Mouse (Mus musculus): Measurements from ENCODE around the gene Zfp92. TPM values are rescaled to one million over a fixed set of nuclear protein-coding genes. Genes with fewer than 3 reads are reported as not detected.
"Not testable (repeated sequence)": the region's sequence is repeated elsewhere in the genome, so short reads cannot be mapped to it uniquely, and the experiment has no call there.

The Zfp92 gene
- polyA plus RNA-seq (2016; fragmentation: Nextera tagmentation; extraction: Ambion mirVana): 0.10 and 0.17 TPM in 2 replicates

- Histone ChIP-seq H3K9me3 (no peaks in the 10 kb centered on the region), H3K27me3 (ENCODE audit: insufficient read depth, poor library complexity, severe bottlenecking) (peaks cover 22% of the 10 kb centered on the region), H3K4me1 (replicated peaks) (0 out of 2 replicates have a peak, but pooled peaks cover 5% of the 10 kb centered on the region), H3K36me3 (no peaks in the 10 kb centered on the region), H3K27ac (no peak within 1 kb of the TSS), H3K4me3 (peak within 1 kb of the TSS; percentile 41)
- 23% methylated on average over 20 of the region's 20 CpGs for WGBS
- peak; percentile 5 for DNase-seq (ENCODE audit: low spot score)
These were observed at the start of gene Zfp92 for GRCm38 (mm10) chrX:73410880-73411517. Zfp92 (plus strand) TSS chrX:73411096.

GRCm38 (mm10) chrX:73363291-73363690, 47.6 kb upstream of the Zfp92 start:
- no peak for DNase-seq (ENCODE audit: low spot score)
- H3K9me3 ChIP-seq: no peaks in the 10 kb centered on the region

GRCm38 (mm10) chrX:73384419-73384818, 26.5 kb upstream of the Zfp92 start:
- no peak for DNase-seq (ENCODE audit: low spot score)
- no peaks in the 10 kb centered on the region for H3K36me3 ChIP-seq
- H3K27ac ChIP-seq: no peak overlapping the region
- no peaks in the 10 kb centered on the region for H3K9me3 ChIP-seq
- no peaks in the 10 kb centered on the region for H3K27me3 ChIP-seq (ENCODE audit: insufficient read depth, poor library complexity, severe bottlenecking)
- WGBS: 81% methylated on average over 6 of the region's 6 CpGs
- no peaks in the 10 kb centered on the region for H3K4me1 ChIP-seq (replicated peaks)
- H3K4me3 ChIP-seq: no peak overlapping the region

More at GRCm38 (mm10) chrX:73363291-73363690, 47.6 kb upstream of the Zfp92 start:
- no peaks in the 10 kb centered on the region for H3K27me3 ChIP-seq (ENCODE audit: insufficient read depth, poor library complexity, severe bottlenecking)
- peaks cover 8% of the 10 kb centered on the region for H3K36me3 ChIP-seq
- H3K4me1 ChIP-seq (replicated peaks): no peaks in the 10 kb centered on the region
- H3K27ac ChIP-seq: no peak overlapping the region
- H3K4me3 ChIP-seq: no peak overlapping the region

- no peak for DNase-seq (ENCODE audit: low spot score)
- Histone ChIP-seq H3K9me3 (no peaks in the 10 kb centered on the region), H3K36me3 (no peaks in the 10 kb centered on the region), H3K27ac (no peak overlapping the region), H3K4me3 (no peak overlapping the region), H3K4me1 (replicated peaks) (no peaks in the 10 kb centered on the region), H3K27me3 (ENCODE audit: insufficient read depth, poor library complexity, severe bottlenecking) (no peaks in the 10 kb centered on the region)
- 44% methylated on average over 1 of the region's 1 CpGs for WGBS
These were observed 26.0 kb upstream of the Zfp92 start for GRCm38 (mm10) chrX:73384924-73385323.

- 0 out of 2 replicates have a peak, but pooled peaks cover 6% of the 10 kb centered on the region for H3K27me3 ChIP-seq (ENCODE audit: insufficient read depth, poor library complexity, severe bottlenecking)
- H3K4me1 ChIP-seq (replicated peaks): no peaks in the 10 kb centered on the region
- H3K9me3 ChIP-seq: no peaks in the 10 kb centered on the region
- 83% methylated on average over 4 of the region's 4 CpGs for WGBS
- H3K27ac ChIP-seq: no peak overlapping the region
- DNase-seq (ENCODE audit: low spot score): no peak
- no peaks in the 10 kb centered on the region for H3K36me3 ChIP-seq
- H3K4me3 ChIP-seq: no peak overlapping the region
These were observed 19.4 kb upstream of the Zfp92 start for GRCm38 (mm10) chrX:73391481-73391880.

- H3K9me3 ChIP-seq: no peaks in the 10 kb centered on the region
- H3K4me3 ChIP-seq: no peak overlapping the region
- no peak overlapping the region for H3K27ac ChIP-seq
- 92% methylated on average over 1 of the region's 1 CpGs for WGBS
- no peaks in the 10 kb centered on the region for H3K36me3 ChIP-seq
- DNase-seq (ENCODE audit: low spot score): no peak
- no peaks in the 10 kb centered on the region for H3K4me1 ChIP-seq (replicated peaks)
- H3K27me3 ChIP-seq (ENCODE audit: insufficient read depth, poor library complexity, severe bottlenecking): peaks cover 12% of the 10 kb centered on the region; the same call in 1 of the 2 replicates
These were observed 14.4 kb upstream of the Zfp92 start for GRCm38 (mm10) chrX:73396446-73396845.

- not testable (repeated sequence) for H3K36me3 ChIP-seq; H3K4me3 ChIP-seq; H3K9me3 ChIP-seq; DNase-seq (ENCODE audit: low spot score); H3K4me1 ChIP-seq (replicated peaks); H3K27ac ChIP-seq
- H3K27me3 ChIP-seq (ENCODE audit: insufficient read depth, poor library complexity, severe bottlenecking): peaks cover 12% of the 10 kb centered on the region; the same call in 1 of the 2 replicates
- 70% methylated on average over 2 of the region's 2 CpGs for WGBS
These were observed 12.3 kb upstream of the Zfp92 start, which contains the start of gene Gm18336 for GRCm38 (mm10) chrX:73398636-73399035. Gm18336 (minus strand) TSS chrX:73398736.

GRCm38 (mm10) chrX:73400951-73401350, 9.9 kb upstream of the Zfp92 start:
- WGBS: 87% methylated on average over 20 of the region's 20 CpGs
- H3K4me1 ChIP-seq (replicated peaks): no peaks in the 10 kb centered on the region
- no peak overlapping the region for H3K4me3 ChIP-seq
- H3K9me3 ChIP-seq: no peaks in the 10 kb centered on the region
- DNase-seq (ENCODE audit: low spot score): no peak
- peaks cover 9% of the 10 kb centered on the region; the same call in 1 of the 2 replicates for H3K27me3 ChIP-seq (ENCODE audit: insufficient read depth, poor library complexity, severe bottlenecking)
- H3K36me3 ChIP-seq: no peaks in the 10 kb centered on the region
- H3K27ac ChIP-seq: no peak overlapping the region

- H3K27me3 ChIP-seq (ENCODE audit: insufficient read depth, poor library complexity, severe bottlenecking): peaks cover 5% of the 10 kb centered on the region; the same call in 1 of the 2 replicates
- no peak for DNase-seq (ENCODE audit: low spot score)
- 92% methylated on average over 12 of the region's 12 CpGs for WGBS
- H3K27ac ChIP-seq: no peak overlapping the region
- H3K9me3 ChIP-seq: no peaks in the 10 kb centered on the region
- no peaks in the 10 kb centered on the region for H3K36me3 ChIP-seq
- no peak overlapping the region for H3K4me3 ChIP-seq
- H3K4me1 ChIP-seq (replicated peaks): no peaks in the 10 kb centered on the region
These were observed 9.3 kb upstream of the Zfp92 start for GRCm38 (mm10) chrX:73401616-73402015.

GRCm38 (mm10) chrX:73412767-73413166, 1.9 kb downstream of the Zfp92 start:
- Histone ChIP-seq H3K4me3 (no peak overlapping the region), H3K36me3 (no peaks in the 10 kb centered on the region), H3K27ac (no peak overlapping the region), H3K9me3 (no peaks in the 10 kb centered on the region), H3K4me1 (replicated peaks) (0 out of 2 replicates have a peak, but pooled peaks cover 5% of the 10 kb centered on the region), H3K27me3 (ENCODE audit: insufficient read depth, poor library complexity, severe bottlenecking) (peaks cover 22% of the 10 kb centered on the region)
- no peak for DNase-seq (ENCODE audit: low spot score)
- WGBS: 47% methylated on average over 1 of the region's 1 CpGs

GRCm38 (mm10) chrX:73430036-73430435, 19.1 kb downstream of the Zfp92 start:
- DNase-seq (ENCODE audit: low spot score): no peak

GRCm38 (mm10) chrX:73432850-73433249, 22.0 kb downstream of the Zfp92 start:
- Histone ChIP-seq H3K9me3 (no peaks in the 10 kb centered on the region), H3K27me3 (ENCODE audit: insufficient read depth, poor library complexity, severe bottlenecking) (peaks cover 12% of the 10 kb centered on the region; the same call in 1 of the 2 replicates)
- 82% methylated on average over 5 of the region's 5 CpGs for WGBS

More at GRCm38 (mm10) chrX:73430036-73430435, 19.1 kb downstream of the Zfp92 start:
- no peaks in the 10 kb centered on the region for H3K36me3 ChIP-seq
- peaks cover 11% of the 10 kb centered on the region; the same call in 1 of the 2 replicates for H3K27me3 ChIP-seq (ENCODE audit: insufficient read depth, poor library complexity, severe bottlenecking)
- H3K4me3 ChIP-seq: no peak overlapping the region
- WGBS: 74% methylated on average over 2 of the region's 2 CpGs
- H3K4me1 ChIP-seq (replicated peaks): no peaks in the 10 kb centered on the region
- no peaks in the 10 kb centered on the region for H3K9me3 ChIP-seq
- H3K27ac ChIP-seq: no peak overlapping the region

GRCm38 (mm10) chrX:73435252-73435651, 24.4 kb downstream of the Zfp92 start, which contains the start of gene Trex2:
Trex2 (minus strand) TSS chrX:73435344.
- H3K27ac ChIP-seq: no peak within 1 kb of the TSS
- H3K4me3 ChIP-seq: no peak within 1 kb of the TSS
- DNase-seq (ENCODE audit: low spot score): no peak
- peaks cover 11% of the 10 kb centered on the region for H3K36me3 ChIP-seq
- H3K9me3 ChIP-seq: no peaks in the 10 kb centered on the region
- H3K4me1 ChIP-seq (replicated peaks): no peaks in the 10 kb centered on the region
- WGBS: 87% methylated on average over 11 of the region's 11 CpGs
- peaks cover 12% of the 10 kb centered on the region; the same call in 1 of the 2 replicates for H3K27me3 ChIP-seq (ENCODE audit: insufficient read depth, poor library complexity, severe bottlenecking)

More at GRCm38 (mm10) chrX:73432850-73433249, 22.0 kb downstream of the Zfp92 start:
- Histone ChIP-seq H3K4me1 (replicated peaks) (no peaks in the 10 kb centered on the region), H3K36me3 (peaks cover 11% of the 10 kb centered on the region), H3K27ac (no peak overlapping the region), H3K4me3 (no peak overlapping the region)
- no peak for DNase-seq (ENCODE audit: low spot score)
